Mouse (Mus musculus) NIH3T3 (cell line): ENCODE data around the gene Kcnk5.

Source experiments
- DNase-seq: peaks from one replicate; pipeline ENCODE4 v3.0.0-alpha.2; 2012; ENCODE audit warnings: low read depth

The Kcnk5 gene

GRCm38 (mm10) chr14:20181466-20181921 is at the start of gene Kcnk5:
Gene Kcnk5 (minus strand): TSS chr14:20181809.
- DNase-seq = no peak

GRCm38 (mm10) chr14:20230063-20230491 is 48.5 kb upstream of the Kcnk5 start:
- DNase-seq = no peak

DNA sequence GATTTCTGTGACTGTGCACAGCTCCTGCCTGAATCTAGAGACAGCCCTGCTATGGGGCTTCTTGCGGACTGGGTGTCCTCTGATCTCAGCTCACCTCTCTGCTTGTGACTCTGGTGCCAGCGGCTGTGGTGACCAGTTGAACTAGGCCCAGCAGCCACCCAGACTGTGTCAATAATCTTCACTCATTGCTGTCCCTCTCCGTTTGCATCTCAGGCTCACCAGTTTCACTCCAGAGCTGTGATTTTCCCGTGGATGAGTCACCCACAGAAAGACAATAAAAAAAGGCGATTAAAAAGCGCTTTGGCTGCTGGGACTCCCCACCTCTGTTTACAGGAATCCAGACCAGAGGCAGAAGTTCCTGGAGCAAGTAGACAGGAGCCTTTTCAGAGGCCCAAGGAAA is 47.8 kb upstream of the Kcnk5 start:
- no peak for DNase-seq

DNA sequence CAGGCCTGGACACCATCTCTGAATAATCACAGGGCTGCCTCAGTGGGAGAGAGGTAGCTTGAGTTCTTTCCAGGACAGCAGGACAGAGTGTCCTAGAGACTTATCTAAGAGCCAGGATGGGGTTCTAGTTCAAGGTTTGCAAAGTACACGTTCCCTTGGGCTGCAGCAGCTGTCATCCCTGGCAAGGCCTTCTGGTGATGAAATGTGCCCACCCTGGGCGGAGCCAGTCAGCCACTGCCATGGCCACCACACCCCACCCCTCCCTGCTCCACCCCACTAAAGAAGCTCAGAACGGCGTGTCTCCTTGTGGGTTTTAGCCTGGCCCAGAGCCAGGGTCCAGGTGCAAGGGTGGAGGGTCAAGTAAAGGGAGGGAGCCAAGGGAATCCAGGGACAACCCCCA is 46.7 kb upstream of the Kcnk5 start:
- DNase-seq = no peak

- no peak for DNase-seq
Measured at GRCm38 (mm10) chr14:20226982-20227381, 45.4 kb upstream of the Kcnk5 start.

DNA sequence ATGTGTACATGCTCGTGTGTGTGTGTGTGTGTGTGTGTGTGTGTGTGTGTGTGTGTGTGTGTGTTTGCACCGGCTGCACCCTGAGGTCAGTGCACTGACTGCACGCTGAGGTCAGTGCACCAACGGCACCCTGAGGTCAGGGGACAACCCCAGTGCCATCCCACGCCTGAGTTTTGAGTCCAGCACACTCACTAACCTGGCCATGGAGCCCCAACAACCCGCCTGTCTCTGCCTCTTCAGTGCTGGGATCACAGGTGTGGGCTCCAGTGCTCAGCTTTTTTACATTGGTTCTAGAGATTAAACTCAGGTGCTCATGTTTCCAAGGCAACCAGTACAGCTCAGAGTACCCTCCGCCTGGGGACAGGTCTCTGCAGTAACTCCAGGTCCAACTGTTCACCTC is 44.9 kb upstream of the Kcnk5 start:
- no peak for DNase-seq

GRCm38 (mm10) chr14:20225525-20225924 is 43.9 kb upstream of the Kcnk5 start:
- no peak for DNase-seq

- DNase-seq = no peak
Measured at GRCm38 (mm10) chr14:20224576-20225218, 43.1 kb upstream of the Kcnk5 start.

DNA sequence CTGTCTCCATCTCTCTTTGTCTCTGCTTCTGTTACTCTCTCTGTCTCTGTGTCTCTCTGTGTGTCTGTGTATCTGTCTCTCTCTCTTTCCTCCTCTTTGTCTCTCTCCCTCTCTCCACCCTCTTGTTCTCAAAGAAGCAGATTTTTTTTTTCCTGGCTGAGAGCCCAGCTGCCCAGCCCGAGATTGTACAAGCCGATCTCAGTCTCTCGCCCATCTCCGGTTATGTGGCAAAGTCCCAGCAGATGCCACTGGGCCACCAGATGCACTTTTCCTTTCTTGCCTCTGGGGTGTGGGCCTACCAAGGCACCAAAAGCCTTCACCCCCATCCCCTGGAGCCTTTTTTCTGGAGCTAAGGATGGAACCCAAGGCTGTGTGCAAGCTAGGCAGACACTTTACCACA is 42.6 kb upstream of the Kcnk5 start:
- peak; percentile 39 for DNase-seq

DNA sequence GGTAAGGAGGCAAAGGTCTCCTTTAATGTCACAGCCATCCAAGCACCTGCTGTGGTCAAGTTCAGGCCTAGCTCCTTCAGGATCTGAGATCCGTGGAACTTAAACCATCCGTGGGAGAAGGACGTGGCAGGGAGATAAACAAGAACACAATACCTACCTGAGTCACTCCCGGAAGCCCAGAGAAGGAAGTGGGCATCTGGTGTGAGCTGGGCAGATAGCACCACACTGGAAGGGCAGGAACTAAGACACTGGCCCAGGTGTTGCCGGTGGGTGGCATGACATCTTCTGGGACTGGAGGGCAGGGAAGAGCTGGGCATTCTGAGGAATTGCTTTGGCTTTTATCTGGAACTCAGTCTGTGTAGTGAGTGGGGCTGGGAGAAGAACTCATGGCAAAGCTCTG is 41.6 kb upstream of the Kcnk5 start:
- no peak for DNase-seq

DNA sequence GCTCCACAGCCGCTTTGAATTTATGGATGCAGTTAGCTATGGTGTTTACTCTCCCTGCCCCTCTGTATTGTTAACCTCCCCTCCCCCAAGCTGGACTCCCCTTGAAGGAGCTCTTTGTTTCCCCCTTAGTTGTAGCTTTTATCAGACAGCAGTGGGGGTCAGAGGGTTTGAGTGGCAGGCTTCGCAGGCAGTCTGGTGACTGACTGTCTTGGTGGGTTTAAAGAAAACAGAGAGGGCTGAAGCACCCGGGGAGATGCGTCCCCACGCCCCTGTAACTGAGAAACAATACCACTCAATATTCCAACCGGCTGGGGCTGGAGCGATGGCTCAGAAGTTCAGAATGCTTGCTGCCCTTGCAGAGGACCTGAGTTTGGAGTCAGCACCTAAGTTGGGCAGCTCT is 39.5 kb upstream of the Kcnk5 start:
- DNase-seq = no peak

DNA sequence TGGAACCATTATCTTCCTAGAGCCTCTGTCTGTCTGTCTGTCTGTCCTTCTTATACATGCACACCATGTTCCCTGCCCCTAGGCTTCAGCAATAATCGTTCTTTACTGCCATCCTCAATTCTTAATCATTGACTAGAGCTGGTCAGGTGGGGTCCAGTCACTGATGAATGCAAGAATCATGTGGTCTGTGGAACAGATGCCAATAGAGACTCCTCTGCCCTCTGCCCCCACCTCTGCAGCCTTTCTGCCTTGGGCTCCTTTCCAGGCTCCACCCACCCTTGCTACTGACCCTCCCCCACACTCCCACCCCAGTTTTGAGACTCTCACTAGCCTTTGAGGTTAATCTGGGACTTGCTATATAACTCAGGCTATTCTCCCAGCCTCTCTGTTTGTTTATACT is 38.2 kb upstream of the Kcnk5 start:
- no peak for DNase-seq

DNA sequence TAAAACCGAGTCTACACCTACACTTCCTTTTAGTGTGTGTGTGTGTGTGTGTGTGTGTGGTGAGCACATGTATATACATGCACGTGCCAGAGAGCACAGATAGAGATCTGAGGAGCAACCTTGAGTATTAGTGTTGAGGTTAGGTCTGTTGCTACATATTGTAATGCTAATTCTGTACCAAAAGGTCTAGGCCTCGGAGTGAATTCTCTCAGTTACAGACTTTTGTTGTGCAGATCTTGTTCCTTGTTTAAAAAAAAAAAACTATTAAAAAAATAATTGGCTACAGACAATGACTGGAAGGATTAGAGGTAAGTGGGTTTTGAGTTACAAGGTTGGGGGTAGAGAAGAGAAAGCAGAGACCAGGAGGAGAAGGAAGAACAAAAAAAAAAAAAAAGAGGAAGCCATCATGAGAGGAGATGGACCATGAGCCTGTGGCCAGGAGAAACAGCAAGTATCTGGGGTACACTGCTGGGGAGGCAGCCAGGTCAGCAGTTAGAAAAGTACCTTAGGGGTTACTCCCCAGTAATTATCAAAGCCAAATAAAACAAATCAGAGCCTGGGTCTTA is 35.8 kb upstream of the Kcnk5 start:
- DNase-seq = no peak

DNA sequence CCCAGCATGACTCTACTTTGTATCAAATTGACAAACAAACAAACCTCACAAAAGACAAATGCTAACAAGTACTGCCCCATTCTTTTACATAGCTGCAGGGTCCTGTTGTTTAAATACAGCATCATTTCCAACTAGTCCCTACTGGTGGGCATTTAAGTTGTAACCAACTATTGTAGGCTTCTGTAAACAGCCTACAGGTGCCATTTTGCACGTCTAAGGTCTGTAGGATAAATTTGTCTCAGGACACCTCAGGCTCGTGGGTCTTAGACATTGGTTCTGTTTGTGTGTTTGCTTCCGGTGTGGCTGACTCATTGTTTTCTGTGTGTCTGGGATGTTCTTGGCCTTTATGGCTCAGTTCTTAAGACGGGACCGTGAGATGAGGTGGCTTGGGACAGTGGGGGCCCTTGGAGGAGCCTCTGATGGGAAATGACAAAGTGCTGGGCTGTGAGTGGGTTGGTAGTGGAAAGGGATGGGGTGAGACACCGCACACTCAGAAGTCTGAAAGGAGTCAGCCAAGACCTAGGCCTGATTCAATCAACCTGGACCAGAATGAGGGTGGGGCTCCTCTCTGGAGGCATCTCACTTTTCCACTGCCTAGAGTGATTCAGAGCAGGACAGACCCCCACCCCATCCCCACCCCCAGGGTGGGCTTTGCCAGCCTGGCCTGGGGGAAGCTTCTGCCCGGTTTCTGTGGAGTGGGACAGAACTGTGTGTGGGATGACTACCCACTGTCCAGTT is 35.1 kb upstream of the Kcnk5 start:
- DNase-seq = no peak

DNA sequence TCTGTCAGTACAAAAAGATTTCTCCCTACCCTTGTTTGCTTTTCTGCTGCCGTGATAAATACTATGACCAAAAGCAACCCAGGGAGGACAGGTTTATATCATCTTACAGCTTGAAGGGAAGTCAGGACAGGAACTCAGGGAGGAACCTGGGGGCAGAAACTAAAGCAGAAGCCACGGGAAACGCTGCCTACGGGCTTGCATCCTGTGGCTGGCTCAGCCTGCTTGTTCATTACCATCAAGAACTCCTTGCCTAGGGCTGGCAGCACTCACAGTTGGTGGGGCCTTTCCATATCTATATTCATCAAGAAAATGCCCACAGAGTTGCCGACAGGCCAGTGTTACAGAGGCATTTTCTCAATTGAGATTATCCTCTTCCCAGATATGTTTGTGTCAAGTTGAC is 34.2 kb upstream of the Kcnk5 start:
- no peak for DNase-seq

DNA sequence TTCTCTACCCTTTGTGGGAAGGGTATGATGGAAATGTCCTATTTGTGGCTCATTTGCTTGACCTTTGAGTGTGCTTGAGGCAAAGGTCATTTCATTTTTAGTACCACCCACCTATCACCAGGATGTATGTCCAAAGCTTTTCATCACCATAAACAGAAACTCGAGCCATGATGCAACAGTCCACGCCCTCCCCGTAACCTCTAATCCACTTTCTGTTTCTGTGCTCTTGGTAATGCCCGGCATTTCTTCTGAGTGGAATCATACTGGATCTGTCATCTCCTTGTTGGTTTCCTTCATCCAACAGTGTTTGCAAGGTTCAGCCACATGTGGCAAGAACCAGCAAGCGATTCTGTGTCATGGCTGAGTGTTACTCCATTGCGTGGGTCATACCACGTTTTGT is 32.5 kb upstream of the Kcnk5 start:
- DNase-seq = peak; percentile 66

DNA sequence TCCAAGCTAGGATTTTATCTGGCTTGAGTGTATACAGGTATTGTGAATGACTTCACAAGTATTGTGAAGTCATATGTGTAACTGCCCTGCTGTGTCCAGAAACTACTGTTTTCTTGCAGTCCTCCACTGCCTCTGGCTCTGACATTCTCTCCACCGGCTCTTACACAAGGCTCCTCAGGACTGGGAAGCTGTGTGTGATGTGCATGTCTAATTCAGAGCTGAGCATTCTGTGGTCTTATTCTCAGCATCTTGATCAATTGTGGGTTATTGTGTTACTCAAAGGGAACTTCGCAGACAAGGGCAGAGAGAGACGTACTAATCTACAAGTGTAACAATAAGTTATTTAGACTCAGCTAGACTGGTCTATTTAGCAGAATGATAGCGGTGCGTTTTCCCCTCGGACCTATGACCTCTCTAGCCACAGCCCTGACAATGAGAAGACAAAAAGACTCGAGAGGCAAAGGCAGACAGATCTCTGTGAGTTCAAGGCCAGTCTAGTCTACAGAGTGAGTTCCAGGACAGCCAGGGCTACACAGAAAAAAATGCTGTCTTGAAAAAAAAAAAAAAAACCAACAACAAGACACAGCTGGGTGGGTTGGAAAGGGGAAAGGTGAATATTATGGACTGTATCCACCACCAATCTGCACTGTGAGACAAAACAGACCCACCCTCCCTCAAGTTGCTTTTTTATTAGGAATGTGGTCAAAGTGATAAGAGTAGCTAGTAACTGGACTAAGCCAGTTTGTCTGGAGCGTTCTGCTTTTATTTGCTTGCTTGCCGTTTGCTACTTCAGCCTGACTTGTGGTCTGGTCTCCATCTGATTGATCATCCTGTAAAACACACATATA is 30.4 kb upstream of the Kcnk5 start:
- no peak for DNase-seq

DNA sequence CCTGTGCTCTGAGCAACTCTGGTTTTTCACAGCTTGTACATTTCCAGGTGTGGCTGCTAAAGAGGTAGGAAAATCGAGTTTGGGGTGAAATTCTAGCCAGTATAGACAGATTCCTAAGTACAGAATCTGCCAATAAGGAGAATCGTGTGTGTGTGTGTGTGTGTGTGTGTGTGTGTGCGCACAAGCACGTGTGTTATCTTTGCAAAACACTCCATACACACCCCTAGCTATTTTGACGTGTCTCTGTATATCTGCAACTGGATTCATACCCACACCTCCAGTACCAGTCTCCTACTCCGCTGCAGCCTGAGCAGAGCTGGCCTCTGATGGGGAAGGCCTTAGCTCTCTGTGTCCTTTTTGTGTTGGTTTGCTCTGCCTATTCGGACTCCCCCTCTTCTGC is 28.3 kb upstream of the Kcnk5 start:
- DNase-seq = no peak

DNA sequence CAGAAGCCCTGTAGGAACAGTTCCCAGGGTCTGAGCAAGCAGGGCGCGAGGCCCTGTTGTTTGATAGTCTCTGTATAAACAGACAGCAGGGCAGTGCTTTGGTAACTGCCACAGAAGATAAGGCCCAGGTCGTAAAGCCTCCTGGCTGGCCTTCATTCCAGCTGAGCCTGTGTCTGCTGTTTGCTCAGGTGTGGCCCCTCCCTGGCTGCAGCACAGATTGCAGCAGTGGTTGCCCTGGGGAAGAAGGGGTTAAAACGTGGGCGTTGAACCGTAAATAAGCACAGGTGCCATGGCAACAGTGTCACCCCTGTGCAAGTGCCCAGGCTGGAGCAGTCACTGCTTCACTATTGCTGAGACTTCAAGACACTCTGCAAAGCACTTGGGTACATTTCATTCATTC is 26.8 kb upstream of the Kcnk5 start:
- DNase-seq = no peak

DNA sequence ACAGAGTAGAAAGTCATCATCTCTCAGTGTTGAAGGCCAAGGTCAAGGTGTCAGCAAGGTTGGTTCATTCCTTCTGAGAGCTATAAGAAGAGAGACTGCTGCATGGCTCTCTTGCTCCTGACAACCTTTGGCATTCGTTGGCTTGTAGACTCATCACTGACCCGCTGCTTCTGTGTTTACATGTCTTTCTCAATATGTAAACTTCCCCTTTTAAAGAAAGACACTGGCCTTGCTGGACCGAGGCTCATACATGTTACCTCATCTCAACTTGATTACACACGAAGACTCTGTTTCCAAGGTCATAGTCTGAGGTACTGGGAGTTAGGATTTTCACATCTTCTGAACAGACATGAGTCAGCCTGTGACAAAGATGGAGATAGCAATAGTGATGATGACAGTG is 24.1 kb upstream of the Kcnk5 start:
- DNase-seq = no peak

- peak; percentile 19 for DNase-seq
Measured at GRCm38 (mm10) chr14:20203301-20203700, 21.7 kb upstream of the Kcnk5 start.

- no peak for DNase-seq
Measured at GRCm38 (mm10) chr14:20202655-20203181, 21.1 kb upstream of the Kcnk5 start.
